Mouse (Mus musculus) liver, adult 2 months (tissue): Measurements from ENCODE around the gene Spef1. TPM values are rescaled to one million over a fixed set of nuclear protein-coding genes. Genes with fewer than 3 reads are reported as not detected.
A peak's percentile ranks its signal among the peaks of the same experiment; 100 is the strongest.

Experiments
- DNase-seq: peaks from one replicate; pipeline ENCODE4 v3.0.0-alpha.2; 2011; ENCODE audit warnings: low read depth, low spot score; ENCODE audit errors: extremely low read depth
- H3K27ac ChIP-seq: fragments of 200-500 bp; replicated peaks from 2 replicates; pipeline ENCODE4 v1.5.1; 2012; ENCODE audit warnings: low read depth, mild to moderate bottlenecking, control low read depth, inconsistent platforms, low read length; ENCODE audit not compliant: insufficient read depth
- H3K27me3 ChIP-seq: fragments of 200-500 bp; 2 replicates; pipeline ENCODE4 v1.6.1; 2012; ENCODE audit warnings: mild to moderate bottlenecking, moderate library complexity, low read length, inconsistent platforms; ENCODE audit not compliant: control insufficient read depth, insufficient read depth
- H3K36me3 ChIP-seq: fragments of 200-500 bp; 2 replicates; pipeline ENCODE4 v1.6.1; 2012; ENCODE audit warnings: low read length, inconsistent platforms; ENCODE audit not compliant: control insufficient read depth, insufficient read depth
- H3K4me1 ChIP-seq: fragments of 200-500 bp; 2 replicates; pipeline ENCODE4 v1.6.1; 2011; ENCODE audit warnings: low read length; ENCODE audit not compliant: control insufficient read depth, insufficient read depth
- H3K4me3 ChIP-seq: fragments of 200-500 bp; 2 replicates; pipeline ENCODE4 v1.5.1; 2011; ENCODE audit warnings: low read depth, mild to moderate bottlenecking, control low read depth, low read length, moderate library complexity; ENCODE audit not compliant: insufficient read depth
- H3K79me2 ChIP-seq: fragments of 200-500 bp; 2 replicates; pipeline ENCODE4 v1.6.1; 2012; ENCODE audit warnings: inconsistent platforms, mild to moderate bottlenecking, low read length, moderate library complexity; ENCODE audit not compliant: control insufficient read depth, insufficient read depth
- H3K9ac ChIP-seq: fragments of 200-500 bp; 2 replicates; pipeline ENCODE4 v1.6.1; 2012; ENCODE audit warnings: low read depth, mild to moderate bottlenecking, control low read depth, inconsistent platforms, low read length
- CTCF ChIP-seq: fragments of 200-500 bp; IDR thresholded peaks from 2 replicates; pipeline ENCODE4 v1.5.1; 2011; ENCODE audit warnings: low read depth, low read length, control low read depth
- POLR2A ChIP-seq: fragments of 200-500 bp; IDR thresholded peaks from 2 replicates; pipeline ENCODE4 v1.6.1; 2011; ENCODE audit warnings: low read length, control low read depth; ENCODE audit not compliant: insufficient read depth; ENCODE audit errors: extremely low read depth
- WGBS: fragments of 180-500 bp; shearing (Covaris S2); methylation state at CpG from one replicate; pipeline ENCODE4 v1.1.7; 2018; 5-methylcytosine and 5-hydroxymethylcytosine counted together
- polyA plus RNA-seq: library from polyadenylated mRNA; depleted of rRNA; stranded (reverse); fragments of >200 nt; gene quantifications from 2 replicates; pipeline ENCODE4 v1.2.3, GENCODE M21; 2012
- total RNA-seq: library from RNA; depleted of rRNA; stranded (reverse); fragments of >200 nt; gene quantifications from 2 replicates; pipeline ENCODE4 v1.2.3, GENCODE M21; 2014

Gene Spef1
- total and polyA plus RNA-seq, 2 experiments: 0.37 to 0.76 TPM

DNA sequence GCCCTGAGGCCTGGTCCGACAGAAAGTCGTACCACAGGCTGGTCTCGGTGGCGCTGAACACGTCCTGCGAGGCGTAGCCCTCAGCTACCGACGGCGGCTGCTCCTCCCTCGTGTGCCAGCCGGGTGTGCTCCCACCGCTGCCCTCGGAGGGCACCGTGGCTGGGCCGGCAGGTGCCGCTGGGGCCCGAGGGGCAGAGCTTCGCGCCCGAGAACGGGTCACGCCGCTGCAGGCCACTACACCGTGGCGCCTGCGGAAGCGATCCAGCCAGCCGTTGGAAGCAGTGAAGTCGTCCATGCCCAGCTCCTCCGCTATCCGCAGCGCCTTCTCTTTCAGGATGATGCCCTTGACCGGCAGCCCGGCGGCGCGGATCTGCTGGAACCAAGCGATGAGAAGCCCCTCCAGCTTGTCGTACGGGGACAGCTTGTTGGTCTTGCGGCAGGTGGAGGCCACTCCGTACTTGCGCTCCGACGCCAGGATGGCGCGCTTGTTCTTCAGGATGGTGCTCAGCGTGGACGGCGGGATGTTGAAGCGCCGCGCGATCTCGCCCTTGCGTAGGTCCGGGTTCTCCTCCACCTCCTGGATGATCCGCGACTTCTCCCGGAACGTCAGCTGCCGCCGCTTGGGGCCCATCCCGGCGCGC is 7.7 kb downstream of the Spef1 start:
- peak overlapping the region; percentile 72 for H3K4me3 ChIP-seq
- peak overlapping the region; percentile 80 for H3K9ac ChIP-seq
- peak; percentile 36 for DNase-seq
- H3K4me1 ChIP-seq: peaks cover 24% of the 10 kb centered on the region
- TF ChIP-seq POLR2A: no peak
- no peak for TF ChIP-seq CTCF
- H3K27me3 ChIP-seq: no peaks in the 10 kb centered on the region
- peaks cover 18% of the 10 kb centered on the region for H3K79me2 ChIP-seq
- WGBS: under 1% methylated on average over 65 of the region's 67 CpGs
- H3K36me3 ChIP-seq: no peaks in the 10 kb centered on the region
- H3K27ac ChIP-seq: peak overlapping the region; percentile 30

DNA sequence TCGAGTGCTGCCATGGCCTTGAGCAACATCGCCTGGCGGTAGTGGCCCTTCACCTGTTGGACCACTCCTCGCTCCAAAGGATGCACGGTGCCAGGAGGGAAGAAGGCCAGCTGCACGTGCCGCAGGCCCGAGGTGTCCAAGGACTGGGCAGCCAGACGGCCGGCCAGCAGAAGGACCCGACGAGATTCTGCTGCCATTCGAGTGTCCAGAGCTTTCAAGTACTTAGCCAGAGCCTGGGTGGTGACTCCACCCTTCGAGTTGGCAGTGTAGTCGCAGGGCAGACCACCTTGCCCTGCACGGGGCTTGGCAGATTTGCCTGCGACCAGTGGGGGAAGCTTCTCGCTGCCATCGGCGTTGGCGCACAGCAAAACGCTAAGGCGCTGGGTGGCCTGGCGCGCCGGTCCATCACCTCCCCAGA is 8.2 kb downstream of the Spef1 start:
- no peaks in the 10 kb centered on the region for H3K27me3 ChIP-seq
- TF ChIP-seq POLR2A (no peak), CTCF (no peak)
- peak overlapping the region; percentile 72 for H3K4me3 ChIP-seq
- peak overlapping the region; percentile 30; the same call in 1 of the 2 replicates for H3K27ac ChIP-seq
- no peaks in the 10 kb centered on the region for H3K36me3 ChIP-seq
- WGBS: 16% methylated on average over 26 of the region's 26 CpGs
- H3K4me1 ChIP-seq: peaks cover 24% of the 10 kb centered on the region
- H3K79me2 ChIP-seq: peaks cover 18% of the 10 kb centered on the region
- peak overlapping the region; percentile 80 for H3K9ac ChIP-seq
- peak; percentile 42 for DNase-seq

DNA sequence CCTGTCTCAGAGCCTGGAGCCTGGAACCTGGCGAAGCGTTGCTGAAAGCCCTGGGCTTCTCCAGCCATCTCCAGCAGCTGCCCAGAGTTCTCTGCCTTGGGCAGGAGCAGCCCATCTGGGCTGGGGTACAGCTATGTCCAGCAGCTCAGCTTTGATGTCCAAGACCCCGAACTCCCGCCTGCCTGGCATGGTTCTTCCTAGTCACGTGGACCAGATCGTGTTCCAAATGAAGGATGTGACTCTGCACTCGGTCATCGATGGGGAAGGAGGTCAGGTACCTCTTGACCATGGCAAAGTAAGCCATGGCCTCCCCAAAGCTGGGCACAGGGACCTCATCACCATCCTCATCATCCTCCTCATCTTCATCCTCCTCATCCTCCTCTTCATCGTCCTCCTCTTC is 9.2 kb downstream of the Spef1 start:
- DNase-seq: no peak
- WGBS: 71% methylated on average over 9 of the region's 9 CpGs
- TF ChIP-seq CTCF: no peak
- Histone ChIP-seq H3K27me3 (no peaks in the 10 kb centered on the region), H3K4me3 (no peak overlapping the region), H3K36me3 (no peaks in the 10 kb centered on the region), H3K9ac (no peak overlapping the region), H3K79me2 (peaks cover 18% of the 10 kb centered on the region), H3K4me1 (peaks cover 24% of the 10 kb centered on the region), H3K27ac (no peak overlapping the region)

DNA sequence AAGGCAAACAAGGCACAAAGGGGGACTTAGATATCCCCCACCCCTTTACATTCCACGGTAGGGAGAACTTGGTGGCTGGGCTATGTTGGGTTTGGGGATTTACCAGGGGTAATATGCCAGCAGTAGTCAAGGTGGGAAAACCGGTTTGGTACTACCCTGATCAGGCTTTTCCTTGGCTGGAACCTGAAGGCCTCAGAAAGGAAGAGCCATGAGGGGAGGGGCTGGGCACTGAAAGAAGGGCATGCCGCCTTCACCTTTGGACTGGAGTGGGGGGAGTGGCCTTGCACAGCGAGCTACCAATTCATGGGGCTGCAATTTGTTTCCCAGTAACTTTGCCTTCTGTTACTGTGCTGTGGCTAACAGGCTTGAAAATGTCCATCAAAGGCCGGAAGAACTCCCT is 10.6 kb downstream of the Spef1 start:
- H3K4me1 ChIP-seq: peaks cover 24% of the 10 kb centered on the region
- peak; percentile 83 for DNase-seq
- 24% methylated on average over 5 of the region's 5 CpGs for WGBS

DNA sequence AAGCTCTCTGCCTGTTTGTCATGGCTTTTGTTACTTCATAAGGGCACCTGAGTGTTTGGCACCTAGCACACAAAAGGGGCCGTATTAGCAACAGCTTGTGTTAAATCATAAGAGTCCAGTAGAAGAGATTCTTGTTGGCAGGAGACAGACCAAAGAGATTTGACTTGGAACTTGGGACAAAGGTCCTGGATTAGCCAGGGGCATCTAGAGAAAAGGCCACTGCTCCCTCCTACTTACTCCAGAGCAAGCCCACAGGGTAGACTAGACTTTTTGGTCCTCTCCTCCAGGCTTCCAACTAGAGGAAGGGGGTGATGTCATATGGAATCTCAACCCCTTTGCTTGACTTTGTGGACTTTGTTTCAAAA is 11.2 kb downstream of the Spef1 start:
- DNase-seq: peak; percentile 55
- no peak for TF ChIP-seq CTCF
- no peak for TF ChIP-seq POLR2A
- Histone ChIP-seq H3K4me3 (no peak overlapping the region), H3K27me3 (no peaks in the 10 kb centered on the region), H3K27ac (peak overlapping the region; percentile 80), H3K36me3 (no peaks in the 10 kb centered on the region), H3K9ac (no peak overlapping the region), H3K4me1 (peaks cover 24% of the 10 kb centered on the region), H3K79me2 (peaks cover 18% of the 10 kb centered on the region)
- 53% methylated on average over 1 of the region's 1 CpGs for WGBS

More for the DNA sequence above, 10.6 kb downstream of the Spef1 start:
- peaks cover 18% of the 10 kb centered on the region for H3K79me2 ChIP-seq
- no peak overlapping the region for H3K4me3 ChIP-seq
- H3K36me3 ChIP-seq: no peaks in the 10 kb centered on the region
- TF ChIP-seq POLR2A (0 out of 2 replicates have a peak, but pooled peaks have one; percentile 22), CTCF (no peak)
- peak overlapping the region; percentile 80 for H3K27ac ChIP-seq
- H3K27me3 ChIP-seq: no peaks in the 10 kb centered on the region
- H3K9ac ChIP-seq: peak overlapping the region; percentile 62

DNA sequence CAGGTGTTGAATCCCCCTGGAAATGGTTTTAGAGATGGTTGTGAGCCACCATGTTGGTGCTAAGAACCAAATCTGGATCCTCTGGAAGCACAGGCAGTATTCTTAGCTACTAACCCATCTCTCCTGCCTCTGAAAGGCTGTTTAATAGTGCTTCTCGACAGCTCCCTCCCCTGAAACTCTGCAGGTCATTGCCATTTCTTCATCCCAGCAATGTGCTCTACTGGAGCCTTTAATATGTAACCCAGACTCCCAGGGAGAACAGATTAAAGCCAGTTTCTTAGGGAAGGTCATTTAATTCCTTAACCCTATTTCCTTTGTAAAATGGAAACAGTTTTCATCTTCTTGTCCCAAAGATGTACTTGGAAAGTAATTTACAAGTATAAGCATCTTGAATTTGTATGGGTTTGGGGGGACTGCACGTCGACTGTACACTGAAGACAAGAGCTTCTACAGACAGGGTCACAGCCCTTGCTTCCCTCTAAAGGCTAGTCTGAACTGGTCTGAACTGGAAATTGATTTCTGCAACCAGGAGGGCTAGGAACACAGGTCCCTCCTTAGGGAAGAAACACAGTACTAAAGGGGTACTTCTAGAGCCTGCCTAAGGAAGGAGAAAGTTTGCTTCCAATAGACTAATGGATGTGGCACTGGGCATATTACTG is 11.7 kb downstream of the Spef1 start:
- H3K27me3 ChIP-seq: no peaks in the 10 kb centered on the region
- no peak overlapping the region for H3K9ac ChIP-seq
- H3K27ac ChIP-seq: peak overlapping the region; percentile 80; the same call in 1 of the 2 replicates
- WGBS: 74% methylated on average over 3 of the region's 3 CpGs
- H3K4me1 ChIP-seq: peaks cover 24% of the 10 kb centered on the region
- no peak for TF ChIP-seq POLR2A
- no peak for TF ChIP-seq CTCF
- no peak overlapping the region for H3K4me3 ChIP-seq
- DNase-seq: no peak
- peaks cover 18% of the 10 kb centered on the region for H3K79me2 ChIP-seq
- no peaks in the 10 kb centered on the region for H3K36me3 ChIP-seq
